Mouse (Mus musculus): ENCODE results near the gene Ntm. TPM values are rescaled to one million over a fixed set of nuclear protein-coding genes. Genes with fewer than 3 reads are reported as not detected.

Ntm gene
- polyA plus RNA-seq, 2 experiments, result 23.9 to 32.4 TPM

- H3K4me1 ChIP-seq (ENCODE audit: control insufficient read depth, insufficient read depth, low read length), result 0 out of 2 replicates have a peak, but pooled peaks cover 3% of the 10 kb centered on the region
- 17% methylated on average over 2 of the region's 2 CpGs for WGBS
- no peak overlapping the region for H3K4me2 ChIP-seq (replicated peaks; ENCODE audit: low read depth, low read length, severe bottlenecking)
- no peaks in the 10 kb centered on the region for H3K27me3 ChIP-seq (ENCODE audit: control insufficient read depth, insufficient read depth, low read length)
- peak; percentile 47 for DNase-seq (ENCODE audit: low spot score)
- no peak overlapping the region for H3K9ac ChIP-seq (ENCODE audit: low read depth, low read length, severe bottlenecking)
- H3K4me3 ChIP-seq (replicated peaks; ENCODE audit: low read length), result no peak overlapping the region
- H3K36me3 ChIP-seq (ENCODE audit: control insufficient read depth, insufficient read depth, low read length), result no peaks in the 10 kb centered on the region
- no peak for TF ChIP-seq POLR2A (IDR thresholded peaks at IDR 0.05; ENCODE audit: borderline replicate concordance, extremely low read depth, insufficient read depth, insufficient read length)
- no peak overlapping the region for H3K27ac ChIP-seq (replicated peaks; ENCODE audit: low read depth, low read length)
- peak; percentile 67; the same call in 1 of the 2 replicates for ATAC-seq (ENCODE audit: low FRiP score, low read depth)
- 0 out of 2 replicates have a peak, but pooled peaks cover 5% of the 10 kb centered on the region for H3K9me3 ChIP-seq (ENCODE audit: control insufficient read depth, low read length)
Measured at GRCm38 (mm10) chr9:29610867-29611266, 352.1 kb downstream of the Ntm start.

DNA sequence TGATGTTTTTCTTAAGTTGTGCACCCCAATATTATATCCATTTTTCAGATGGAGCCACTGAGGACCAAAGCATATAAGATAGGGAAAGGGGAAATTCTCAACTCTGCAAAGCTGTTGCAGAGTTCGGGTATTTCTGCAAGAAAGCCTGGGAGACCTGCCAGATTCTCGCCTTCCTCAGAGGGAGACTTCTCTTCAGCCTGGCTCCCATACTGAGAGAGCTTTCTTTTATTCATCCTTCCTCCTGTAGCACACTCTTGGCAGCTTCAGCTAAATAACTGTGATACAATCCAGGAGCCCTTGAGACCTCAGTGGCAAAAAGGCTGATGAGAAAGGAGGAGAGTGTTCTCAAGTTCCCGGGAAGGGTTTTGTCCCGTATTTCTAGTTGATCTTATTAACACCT lies 365.3 kb downstream of the Ntm start:
- 25% methylated on average over 4 of the region's 4 CpGs for WGBS
- Histone ChIP-seq H3K4me2 (replicated peaks; ENCODE audit: low read depth, low read length, severe bottlenecking) (no peak overlapping the region), H3K4me3 (replicated peaks; ENCODE audit: low read length) (no peak overlapping the region), H3K27me3 (ENCODE audit: control insufficient read depth, insufficient read depth, low read length) (no peaks in the 10 kb centered on the region), H3K4me1 (ENCODE audit: control insufficient read depth, insufficient read depth, low read length) (no peaks in the 10 kb centered on the region), H3K9ac (ENCODE audit: low read depth, low read length, severe bottlenecking) (no peak overlapping the region), H3K27ac (replicated peaks; ENCODE audit: low read depth, low read length) (no peak overlapping the region), H3K36me3 (ENCODE audit: control insufficient read depth, insufficient read depth, low read length) (no peaks in the 10 kb centered on the region), H3K9me3 (ENCODE audit: control insufficient read depth, low read length) (no peaks in the 10 kb centered on the region)
- DNase-seq (ENCODE audit: low spot score) (peak; percentile 27), ATAC-seq (ENCODE audit: low FRiP score, low read depth) (no peak)
- no peak for TF ChIP-seq POLR2A (IDR thresholded peaks at IDR 0.05; ENCODE audit: borderline replicate concordance, extremely low read depth, insufficient read depth, insufficient read length)

DNA sequence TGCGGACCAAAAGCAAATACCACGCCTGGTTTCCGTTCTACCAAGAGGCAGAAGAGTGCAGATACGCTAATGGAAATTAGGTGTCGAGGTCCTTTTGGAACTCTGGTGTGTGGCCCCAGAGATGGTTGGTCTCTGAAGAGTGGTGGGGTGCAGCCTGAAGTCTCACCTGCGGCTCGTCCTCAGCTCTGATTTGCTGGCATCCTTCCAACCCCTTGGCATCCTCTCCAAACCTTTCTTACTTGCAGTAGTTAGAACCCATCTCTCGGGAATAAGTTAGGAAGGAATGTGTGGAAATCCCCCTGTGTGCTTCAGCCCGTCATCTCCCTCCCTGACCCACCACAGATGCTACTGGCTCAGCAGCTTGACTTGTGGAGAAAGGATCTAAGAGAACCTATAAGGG lies 367.6 kb downstream of the Ntm start:
- WGBS, result 79% methylated on average over 9 of the region's 9 CpGs
- ATAC-seq (ENCODE audit: low FRiP score, low read depth), result no peak

GRCm38 (mm10) chr9:29594537-29595294 lies 368.2 kb downstream of the Ntm start:
- DNase-seq (ENCODE audit: low spot score) (no peak), ATAC-seq (ENCODE audit: low FRiP score, low read depth) (no peak)
- no peak overlapping the region for H3K27ac ChIP-seq (replicated peaks; ENCODE audit: low read depth, low read length)
- H3K9ac ChIP-seq (ENCODE audit: low read depth, low read length, severe bottlenecking), result no peak overlapping the region
- no peaks in the 10 kb centered on the region for H3K27me3 ChIP-seq (ENCODE audit: control insufficient read depth, insufficient read depth, low read length)
- no peaks in the 10 kb centered on the region for H3K9me3 ChIP-seq (ENCODE audit: control insufficient read depth, low read length)
- H3K4me3 ChIP-seq (replicated peaks; ENCODE audit: low read length), result no peak overlapping the region
- no peaks in the 10 kb centered on the region for H3K4me1 ChIP-seq (ENCODE audit: control insufficient read depth, insufficient read depth, low read length)
- H3K36me3 ChIP-seq (ENCODE audit: control insufficient read depth, insufficient read depth, low read length), result no peaks in the 10 kb centered on the region
- H3K4me2 ChIP-seq (replicated peaks; ENCODE audit: low read depth, low read length, severe bottlenecking), result no peak overlapping the region
- WGBS, result 67% methylated on average over 21 of the region's 21 CpGs
- TF ChIP-seq POLR2A (IDR thresholded peaks at IDR 0.05; ENCODE audit: borderline replicate concordance, extremely low read depth, insufficient read depth, insufficient read length), result no peak

More for the DNA sequence above, 367.6 kb downstream of the Ntm start:
- no peaks in the 10 kb centered on the region for H3K36me3 ChIP-seq (ENCODE audit: control insufficient read depth, insufficient read depth, low read length)
- H3K27ac ChIP-seq (replicated peaks; ENCODE audit: low read depth, low read length), result no peak overlapping the region
- no peaks in the 10 kb centered on the region for H3K27me3 ChIP-seq (ENCODE audit: control insufficient read depth, insufficient read depth, low read length)
- H3K4me3 ChIP-seq (replicated peaks; ENCODE audit: low read length), result no peak overlapping the region
- H3K9ac ChIP-seq (ENCODE audit: low read depth, low read length, severe bottlenecking), result no peak overlapping the region
- no peak for TF ChIP-seq POLR2A (IDR thresholded peaks at IDR 0.05; ENCODE audit: borderline replicate concordance, extremely low read depth, insufficient read depth, insufficient read length)
- H3K4me1 ChIP-seq (ENCODE audit: control insufficient read depth, insufficient read depth, low read length), result no peaks in the 10 kb centered on the region
- DNase-seq (ENCODE audit: low spot score), result no peak
- no peak overlapping the region for H3K4me2 ChIP-seq (replicated peaks; ENCODE audit: low read depth, low read length, severe bottlenecking)
- no peaks in the 10 kb centered on the region for H3K9me3 ChIP-seq (ENCODE audit: control insufficient read depth, low read length)

DNA sequence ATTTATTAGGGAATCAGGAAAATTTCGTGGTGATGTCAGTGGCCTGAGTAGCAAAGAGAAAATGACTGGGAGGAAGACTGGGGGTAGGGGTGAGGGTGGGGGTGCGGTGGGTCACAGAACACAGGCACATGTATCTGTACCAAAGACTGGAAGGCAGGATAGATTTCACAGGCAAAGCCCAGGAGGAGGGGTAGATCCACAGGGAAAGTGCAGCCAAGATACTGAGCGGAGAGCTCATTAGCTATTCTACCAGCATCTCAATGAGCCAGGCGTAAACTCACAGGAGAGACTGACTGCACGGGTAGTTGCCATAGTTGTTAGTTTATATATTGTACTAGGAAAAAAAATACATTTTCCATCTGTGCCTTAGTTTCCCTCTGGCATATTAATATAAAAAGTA lies 375.6 kb downstream of the Ntm start:
- H3K4me1 ChIP-seq (ENCODE audit: control insufficient read depth, insufficient read depth, low read length), result no peaks in the 10 kb centered on the region
- no peak overlapping the region for H3K4me2 ChIP-seq (replicated peaks; ENCODE audit: low read depth, low read length, severe bottlenecking)
- TF ChIP-seq POLR2A (IDR thresholded peaks at IDR 0.05; ENCODE audit: borderline replicate concordance, extremely low read depth, insufficient read depth, insufficient read length), result no peak
- ATAC-seq (ENCODE audit: low FRiP score, low read depth) (no peak), DNase-seq (ENCODE audit: low spot score) (no peak)
- no peak overlapping the region for H3K27ac ChIP-seq (replicated peaks; ENCODE audit: low read depth, low read length)
- no peak overlapping the region for H3K4me3 ChIP-seq (replicated peaks; ENCODE audit: low read length)
- WGBS, result 69% methylated on average over 5 of the region's 5 CpGs
- no peaks in the 10 kb centered on the region for H3K9me3 ChIP-seq (ENCODE audit: control insufficient read depth, low read length)
- no peak overlapping the region for H3K9ac ChIP-seq (ENCODE audit: low read depth, low read length, severe bottlenecking)
- no peaks in the 10 kb centered on the region for H3K36me3 ChIP-seq (ENCODE audit: control insufficient read depth, insufficient read depth, low read length)
- no peaks in the 10 kb centered on the region for H3K27me3 ChIP-seq (ENCODE audit: control insufficient read depth, insufficient read depth, low read length)
